Mouse (Mus musculus) lung, embryonic 14.5 days (tissue): ENCODE results near the gene Trim2. TPM values are rescaled to one million over a fixed set of nuclear protein-coding genes. Genes with fewer than 3 reads are reported as not detected.

ENCODE experiments used
- ATAC-seq: fragments of 200-750 bp; cut with Nextera tagmentation; 2 replicates; pipeline ENCODE4 v1.8.0; 2017; ENCODE audit warnings: mild to moderate bottlenecking, moderate TSS enrichment, moderate library complexity; ENCODE audit not compliant: insufficient read depth
- DNase-seq: peaks from one replicate; pipeline ENCODE4 v3.0.0-alpha.2; 2015
- H3K27ac ChIP-seq: fragments of 300-500 bp; sonication (generic); 2 replicates; pipeline ENCODE4 v1.5.1; 2014; ENCODE audit warnings: low read depth, mild to moderate bottlenecking, moderate library complexity
- H3K27me3 ChIP-seq: fragments of 300-500 bp; sonication (generic); 2 replicates; pipeline ENCODE4 v1.6.1; 2014; ENCODE audit warnings: low read length, control low read depth; ENCODE audit not compliant: insufficient read depth
- H3K36me3 ChIP-seq: fragments of 300-500 bp; sonication (generic); 2 replicates; pipeline ENCODE4 v1.6.1; 2014; ENCODE audit warnings: control low read depth; ENCODE audit not compliant: insufficient read depth
- H3K4me1 ChIP-seq: fragments of 300-500 bp; sonication (generic); 2 replicates; pipeline ENCODE4 v1.6.1; 2014; ENCODE audit warnings: antibody characterized with exemption, control low read depth; ENCODE audit not compliant: insufficient read depth
- H3K4me2 ChIP-seq: fragments of 300-500 bp; sonication (generic); 2 replicates; pipeline ENCODE4 v1.6.1; 2014; ENCODE audit warnings: mild to moderate bottlenecking
- H3K4me3 ChIP-seq: fragments of 300-500 bp; sonication (generic); 2 replicates; pipeline ENCODE4 v1.5.1; 2014; ENCODE audit warnings: low read depth, low read length
- H3K9ac ChIP-seq: fragments of 300-500 bp; sonication (generic); 2 replicates; pipeline ENCODE4 v1.6.1; 2014
- H3K9me3 ChIP-seq: fragments of 300-500 bp; sonication (generic); 2 replicates; pipeline ENCODE4 v1.6.1; 2016; ENCODE audit warnings: low read depth, low read length, control low read depth
- CTCF ChIP-seq: IDR thresholded peaks from 2 replicates; pipeline ENCODE4 v1.5.1; 2016; ENCODE audit warnings: antibody characterized with exemption, low read depth
- WGBS: fragments of 180-500 bp; shearing (Covaris S2); extraction: QIAGEN DNeasy Blood & Tissue Kit; methylation state at CpG from one replicate; pipeline ENCODE4 v1.1.7; 2014; 5-methylcytosine and 5-hydroxymethylcytosine counted together
- polyA plus RNA-seq: library from polyadenylated mRNA; unstranded; fragments of >200 nt; fragmentation: Nextera tagmentation; extraction: Ambion mirVana; gene quantifications from 2 replicates; pipeline ENCODE4 v1.2.1, GENCODE M21; 2014

Trim2 gene
- polyA plus RNA-seq, 1 experiment from 2014 or later = 27.0 TPM

GRCm38 (mm10) chr3:84190513-84191061 lies 116.1 kb downstream of the Trim2 start:
- Histone ChIP-seq H3K9me3 (no peaks in the 10 kb centered on the region), H3K36me3 (no peaks in the 10 kb centered on the region), H3K9ac (peak overlapping the region; percentile 57), H3K4me2 (peak overlapping the region; percentile 65), H3K4me3 (peak overlapping the region; percentile 44), H3K27me3 (0 out of 2 replicates have a peak, but pooled peaks cover 7% of the 10 kb centered on the region), H3K27ac (peak overlapping the region; percentile 92), H3K4me1 (no peaks in the 10 kb centered on the region)
- TF ChIP-seq CTCF = no peak
- ATAC-seq = peak; percentile 62
- peak; percentile 53 for DNase-seq
- WGBS = 4% methylated on average over 41 of the region's 41 CpGs

DNA sequence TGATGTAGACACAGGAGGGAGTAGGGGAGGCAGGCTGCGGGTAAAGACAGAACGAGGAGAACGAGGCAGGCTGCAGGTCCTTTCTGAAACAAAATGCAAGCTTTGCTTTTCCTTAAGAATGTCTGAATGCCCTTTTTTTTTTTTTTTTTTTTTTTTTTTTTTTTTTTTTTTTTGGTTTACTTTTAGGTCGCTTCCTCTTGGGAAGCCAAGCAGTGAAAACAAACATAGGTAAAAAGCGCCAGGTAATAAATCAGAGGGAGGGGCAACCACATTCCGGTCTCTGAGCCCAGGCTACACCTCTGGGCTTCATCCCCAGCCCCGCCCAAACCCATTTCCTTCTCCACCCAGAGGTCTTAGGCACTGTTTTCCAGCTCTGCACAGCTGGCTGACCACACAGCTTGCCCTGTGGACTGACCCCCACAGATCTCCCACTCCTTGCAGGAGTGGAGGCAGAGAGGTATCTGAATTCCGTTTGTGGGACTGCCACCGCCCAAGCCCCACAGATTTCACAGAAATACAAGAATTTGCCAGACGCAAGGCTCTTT lies 117.0 kb downstream of the Trim2 start:
- 0 out of 2 replicates have a peak, but pooled peaks cover 7% of the 10 kb centered on the region for H3K27me3 ChIP-seq
- no peak for ATAC-seq
- 37% methylated on average over 10 of the region's 10 CpGs for WGBS
- peak overlapping the region; percentile 44 for H3K4me3 ChIP-seq
- TF ChIP-seq CTCF = no peak
- no peaks in the 10 kb centered on the region for H3K9me3 ChIP-seq
- no peaks in the 10 kb centered on the region for H3K4me1 ChIP-seq
- H3K36me3 ChIP-seq = no peaks in the 10 kb centered on the region
- DNase-seq = peak; percentile 21
- H3K9ac ChIP-seq = peak overlapping the region; percentile 57
- peak overlapping the region; percentile 65 for H3K4me2 ChIP-seq
- H3K27ac ChIP-seq = peak overlapping the region; percentile 92; the same call in 1 of the 2 replicates

DNA sequence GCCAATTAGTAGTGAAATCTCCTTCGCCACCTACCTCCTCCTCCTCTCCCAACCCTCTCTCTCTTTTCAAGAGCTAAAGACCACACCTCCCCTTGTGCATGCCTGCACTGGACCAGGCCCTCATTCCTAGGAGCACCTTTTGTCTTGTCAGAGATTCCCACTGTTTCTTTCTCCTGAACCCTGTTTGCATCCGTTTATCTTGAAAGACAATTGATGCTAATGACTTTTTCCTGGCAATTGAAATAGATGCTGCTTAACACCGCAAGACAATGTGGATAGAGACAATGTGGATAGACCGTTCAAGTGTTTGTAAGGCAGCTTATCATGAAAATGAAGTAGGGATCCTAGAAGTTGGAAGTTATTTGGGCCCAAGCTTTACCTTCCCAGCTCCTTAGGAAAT lies 125.0 kb downstream of the Trim2 start:
- ATAC-seq (no peak), DNase-seq (no peak)
- no peaks in the 10 kb centered on the region for H3K27me3 ChIP-seq
- no peak overlapping the region for H3K4me3 ChIP-seq
- WGBS = 56% methylated on average over 4 of the region's 4 CpGs
- H3K36me3 ChIP-seq = no peaks in the 10 kb centered on the region
- H3K4me1 ChIP-seq = no peaks in the 10 kb centered on the region
- H3K9ac ChIP-seq = no peak overlapping the region
- H3K9me3 ChIP-seq = no peaks in the 10 kb centered on the region
- H3K27ac ChIP-seq = no peak overlapping the region
- H3K4me2 ChIP-seq = no peak overlapping the region
- TF ChIP-seq CTCF = no peak

- Histone ChIP-seq H3K27ac (no peak overlapping the region), H3K4me3 (no peak overlapping the region), H3K4me1 (no peaks in the 10 kb centered on the region), H3K36me3 (no peaks in the 10 kb centered on the region), H3K9me3 (no peaks in the 10 kb centered on the region), H3K9ac (no peak overlapping the region), H3K4me2 (no peak overlapping the region), H3K27me3 (no peaks in the 10 kb centered on the region)
- no peak for DNase-seq
- 46% methylated on average over 8 of the region's 8 CpGs for WGBS
- no peak for TF ChIP-seq CTCF
- ATAC-seq = no peak
These were observed 125.6 kb downstream of the Trim2 start for GRCm38 (mm10) chr3:84181102-84181501.

- WGBS = 73% methylated on average over 2 of the region's 2 CpGs
These were observed 126.4 kb downstream of the Trim2 start for GRCm38 (mm10) chr3:84180304-84180703.

GRCm38 (mm10) chr3:84177834-84178233 lies 128.8 kb downstream of the Trim2 start:
- no peak overlapping the region for H3K27ac ChIP-seq
- H3K4me1 ChIP-seq = no peaks in the 10 kb centered on the region
- ATAC-seq = no peak
- DNase-seq = no peak
- no peak overlapping the region for H3K4me3 ChIP-seq
- TF ChIP-seq CTCF = no peak
- 54% methylated on average over 2 of the region's 2 CpGs for WGBS
- no peaks in the 10 kb centered on the region for H3K27me3 ChIP-seq
- H3K4me2 ChIP-seq = no peak overlapping the region
- H3K9me3 ChIP-seq = no peaks in the 10 kb centered on the region
- no peaks in the 10 kb centered on the region for H3K36me3 ChIP-seq
- no peak overlapping the region for H3K9ac ChIP-seq

More at GRCm38 (mm10) chr3:84180304-84180703, 126.4 kb downstream of the Trim2 start:
- H3K4me1 ChIP-seq = no peaks in the 10 kb centered on the region
- no peak overlapping the region for H3K9ac ChIP-seq
- H3K4me3 ChIP-seq = no peak overlapping the region
- H3K27me3 ChIP-seq = no peaks in the 10 kb centered on the region
- no peak overlapping the region for H3K4me2 ChIP-seq
- no peak for TF ChIP-seq CTCF
- no peak overlapping the region for H3K27ac ChIP-seq
- H3K9me3 ChIP-seq = no peaks in the 10 kb centered on the region
- no peaks in the 10 kb centered on the region for H3K36me3 ChIP-seq
- ATAC-seq = no peak
- no peak for DNase-seq

DNA sequence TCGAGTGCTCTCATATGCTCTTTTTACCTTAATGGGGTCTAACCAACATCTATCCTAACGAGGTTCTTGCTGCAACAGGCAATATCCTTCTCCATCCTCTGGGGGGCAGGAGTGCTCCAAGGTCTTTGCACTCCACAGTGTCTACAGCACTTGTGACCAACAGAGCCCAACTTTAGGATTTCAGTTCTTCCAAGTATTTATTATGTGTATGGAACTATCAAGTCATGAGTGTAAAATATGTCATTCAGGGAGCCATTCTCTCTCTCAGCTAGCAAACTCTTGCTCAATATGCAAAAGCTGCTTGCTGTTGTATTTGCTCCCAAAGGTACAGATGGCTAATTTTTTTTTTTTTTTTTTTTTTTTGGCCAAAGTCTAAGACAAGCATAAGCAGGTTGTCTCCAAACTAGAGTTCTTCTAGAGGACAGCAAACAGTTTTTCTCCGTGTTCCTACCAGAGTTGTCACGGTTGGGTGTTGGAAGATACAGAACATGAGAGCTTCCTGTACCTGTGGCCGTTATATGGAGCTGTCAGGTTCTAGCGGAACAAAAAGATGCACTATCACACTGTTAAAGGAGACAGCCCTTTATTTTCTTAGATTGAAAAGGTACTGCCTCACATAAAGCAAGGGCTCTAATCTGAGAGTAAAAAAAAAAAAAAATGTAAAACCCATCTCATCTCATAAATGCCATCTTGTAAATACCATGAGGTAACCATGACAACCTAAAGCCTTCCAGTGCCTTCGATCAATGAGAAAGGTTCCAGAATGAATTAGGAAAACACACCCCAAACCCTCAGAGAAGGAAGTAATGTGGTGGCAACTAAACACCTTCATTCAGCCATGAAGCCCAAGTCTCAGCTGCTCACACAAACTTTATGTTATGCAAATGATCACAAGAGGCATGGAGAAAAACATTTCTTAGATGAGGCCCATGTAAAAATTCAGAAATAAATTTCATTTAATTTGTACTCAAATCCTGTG lies 131.1 kb downstream of the Trim2 start:
- 55% methylated on average over 7 of the region's 7 CpGs for WGBS
- DNase-seq = peak; percentile 92
- Histone ChIP-seq H3K27me3 (no peaks in the 10 kb centered on the region), H3K9me3 (no peaks in the 10 kb centered on the region), H3K9ac (no peak overlapping the region), H3K4me2 (no peak overlapping the region), H3K4me1 (no peaks in the 10 kb centered on the region), H3K36me3 (0 out of 2 replicates have a peak, but pooled peaks cover 3% of the 10 kb centered on the region), H3K27ac (no peak overlapping the region), H3K4me3 (no peak overlapping the region)
- peak; percentile 92 for TF ChIP-seq CTCF
- peak; percentile 75; the same call in 1 of the 2 replicates for ATAC-seq
